Mouse (Mus musculus): ENCODE data around the gene Commd8.

DNA sequence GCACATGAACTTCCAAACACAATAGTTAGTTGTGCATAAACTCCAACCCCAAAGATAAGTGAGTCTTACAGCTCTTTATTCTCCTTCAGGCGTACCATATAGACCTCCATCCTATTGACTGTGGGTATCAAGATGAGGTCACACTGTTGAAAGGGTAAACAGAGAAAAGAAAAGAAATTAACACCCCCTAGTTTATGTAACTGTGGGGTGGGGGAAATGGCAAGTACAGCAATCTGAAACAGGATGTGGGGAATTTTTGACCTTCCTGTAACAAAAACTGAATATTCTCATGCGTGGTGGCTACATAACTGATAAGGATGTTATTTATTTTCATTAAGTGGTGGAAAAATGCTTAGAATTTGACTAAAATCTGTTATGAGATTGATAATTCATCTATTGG lies 36.5 kb upstream of the Commd8 start:
- no peak for TF ChIP-seq CTCF (IDR thresholded peaks at IDR 0.05; ENCODE audit: low read depth)
- no peak for TF ChIP-seq EP300 (IDR thresholded peaks at IDR 0.05; ENCODE audit: low read depth)

Data from liver, postnatal 0 days (tissue).